ENCODE assay signal across 9 mouse cellular contexts in the genomic region with DNA sequence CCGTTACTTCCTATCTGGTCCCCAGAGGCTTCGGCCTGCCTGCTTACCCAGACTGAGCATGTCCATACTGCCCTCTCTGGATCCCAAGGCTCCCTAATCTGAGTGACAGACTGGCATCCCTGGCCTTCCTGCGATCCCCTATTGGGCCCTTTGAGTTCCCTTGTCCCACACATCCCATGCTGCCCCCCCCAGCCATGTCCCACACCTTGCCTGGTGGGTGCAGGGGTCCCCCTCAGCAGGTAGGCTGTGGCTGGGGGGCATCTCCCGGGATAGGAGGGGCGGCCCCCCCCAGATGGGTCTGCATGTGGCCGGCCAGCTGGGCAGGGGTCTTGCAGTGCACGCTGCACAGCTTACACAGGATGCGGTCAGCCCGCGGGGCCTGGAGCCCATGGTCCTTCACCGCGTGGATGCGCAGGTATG. TPM values are rescaled to one million over a fixed set of nuclear protein-coding genes. Genes with fewer than 3 reads are reported as not detected.
DNase-seq lines count a peak whose midpoint lies in the region; ATAC-seq lines count a peak whose summit lies in the region.
"Had no signal": no experiment of that assay in that cellular context is flagged by ENCODE, and none has a peak within 500 bp of the region (broad histone marks: within the 10 kb centered on the region; RNA-seq: fewer than 3 reads in every experiment).

No protein-coding gene starts in this region.

- peaks cover 71% of the 10 kb centered on the region for H3K4me1 ChIP-seq in heart, embryonic 13.5 days
- peaks cover 66% of the 10 kb centered on the region for H3K4me1 ChIP-seq in liver, embryonic 15.5 days (replicated peaks)

- WGBS in heart, embryonic 13.5 days = 81% methylated on average over 13 of the region's 13 CpGs
- 79% methylated on average over 13 of the region's 13 CpGs for WGBS in liver, embryonic 15.5 days (ENCODE audit: insufficient replicate concordance)

- H3K4me3 ChIP-seq in heart, embryonic 13.5 days = peak overlapping the region; percentile 94
- H3K4me3 ChIP-seq in liver, embryonic 15.5 days (replicated peaks) = peak overlapping the region; percentile 98

- H3K9ac ChIP-seq in heart, embryonic 13.5 days = peak overlapping the region; percentile 100
- H3K9ac ChIP-seq in liver, embryonic 15.5 days = peak overlapping the region; percentile 99

- peaks cover 41% of the 10 kb centered on the region for H3K36me3 ChIP-seq in heart, embryonic 13.5 days
- peaks cover 45% of the 10 kb centered on the region for H3K36me3 ChIP-seq in liver, embryonic 15.5 days (replicated peaks)

- peak overlapping the region; percentile 91 for H3K4me2 ChIP-seq in heart, embryonic 13.5 days
- peak overlapping the region; percentile 98 for H3K4me2 ChIP-seq in liver, embryonic 15.5 days

- H3K9me3 ChIP-seq in heart, embryonic 13.5 days = no peaks in the 10 kb centered on the region
- no peaks in the 10 kb centered on the region for H3K9me3 ChIP-seq in liver, embryonic 15.5 days (replicated peaks)

- H3K27ac ChIP-seq in heart, embryonic 13.5 days (replicated peaks) = 0 out of 2 replicates have a peak overlapping the region, but pooled peaks have one; percentile 5
- H3K27ac ChIP-seq in liver, embryonic 15.5 days (replicated peaks) = peak overlapping the region; percentile 97; the same call in 1 of the 2 replicates

- H3K27me3 ChIP-seq in heart, embryonic 13.5 days (replicated peaks) = no peaks in the 10 kb centered on the region
- no peaks in the 10 kb centered on the region for H3K27me3 ChIP-seq in liver, embryonic 15.5 days

- peak; percentile 24 for DNase-seq in layer of hippocampus, adult 11-12 months (ENCODE audit: low spot score)
- DNase-seq in layer of hippocampus, adult 18-20 months (ENCODE audit: low spot score in 2 of 2) = no peak
- DNase-seq in cerebellum, postnatal 14 days = peak; percentile 42 to 50
- no peak for DNase-seq in layer of hippocampus, postnatal 25 days (ENCODE audit: extremely low spot score in 1 of 2, low spot score in 1 of 2)
- DNase-seq in right cerebral cortex, postnatal 14 days = no peak

- no peak for ATAC-seq in heart, embryonic 13.5 days (ENCODE audit: extremely low read depth, insufficient number of reproducible peaks, low FRiP score, low TSS enrichment)
- ATAC-seq in liver, embryonic 15.5 days (ENCODE audit: insufficient read depth) = no peak
- ATAC-seq in CD4-positive, CD25-positive, alpha-beta regulatory T cell, adult 4 months = no peak

RNA-seq across cellular contexts. Expression of a gene that starts 2.3 kb away (rescaled TPM):
- 100 to 1,000 TPM; 246 to 261 TPM for total RNA-seq in layer of hippocampus, adult 18-20 months (2021)
- 1.6 TPM in 2 replicates for polyA plus RNA-seq in heart, embryonic 13.5 days (2015; fragmentation: Nextera tagmentation; extraction: Ambion mirVana)
- 0.13 and 0.56 TPM in 2 replicates for polyA plus RNA-seq in liver, embryonic 15.5 days (2015; fragmentation: Nextera tagmentation; extraction: Ambion mirVana)
- total RNA-seq in layer of hippocampus, postnatal 25 days (2021) = 100 to 1,000 TPM; 226 to 235 TPM
- polyA plus RNA-seq in CD4-positive, CD25-positive, alpha-beta regulatory T cell, adult 4 months (2017; shearing (Covaris generic)) = 1 to 10 TPM; 2.6 to 3.3 TPM
- total RNA-seq: liver, adult 2 months had no signal

RNA-seq across cellular contexts. Expression of a gene that starts 2.4 kb away (rescaled TPM):
- total RNA-seq in layer of hippocampus, adult 18-20 months (2021) = 10 to 100 TPM; 61.2 to 65.1 TPM
- polyA plus RNA-seq in heart, embryonic 13.5 days (2015; fragmentation: Nextera tagmentation; extraction: Ambion mirVana) = 13.8 and 25.7 TPM in 2 replicates
- polyA plus RNA-seq in liver, embryonic 15.5 days (2015; fragmentation: Nextera tagmentation; extraction: Ambion mirVana) = 3.6 and 4.0 TPM in 2 replicates
- 10 to 100 TPM; 51.0 to 57.8 TPM for total RNA-seq in layer of hippocampus, postnatal 25 days (2021)
- 10 to 100 TPM; 12.5 to 49.1 TPM for polyA plus RNA-seq in CD4-positive, CD25-positive, alpha-beta regulatory T cell, adult 4 months (2017; shearing (Covaris generic))

RNA-seq across cellular contexts. Expression of a gene that starts 3.6 kb away (rescaled TPM):
- total RNA-seq in layer of hippocampus, adult 18-20 months (2021) = 100 to 1,000 TPM; 238 to 241 TPM
- 31.0 and 34.5 TPM in 2 replicates for polyA plus RNA-seq in heart, embryonic 13.5 days (2015; fragmentation: Nextera tagmentation; extraction: Ambion mirVana)
- 38.1 and 45.7 TPM in 2 replicates for polyA plus RNA-seq in liver, embryonic 15.5 days (2015; fragmentation: Nextera tagmentation; extraction: Ambion mirVana)
- 100 to 1,000 TPM; 272 to 282 TPM for total RNA-seq in layer of hippocampus, postnatal 25 days (2021)
- 10 to 100 TPM; 14.5 to 18.4 TPM for polyA plus RNA-seq in CD4-positive, CD25-positive, alpha-beta regulatory T cell, adult 4 months (2017; shearing (Covaris generic))

RNA-seq across cellular contexts. Expression of a gene that starts 6.1 kb away (rescaled TPM):
- 10 to 100 TPM; 16.7 to 17.4 TPM for total RNA-seq in layer of hippocampus, adult 18-20 months (2021)
- 55.6 and 76.2 TPM in 2 replicates for polyA plus RNA-seq in heart, embryonic 13.5 days (2015; fragmentation: Nextera tagmentation; extraction: Ambion mirVana)
- polyA plus RNA-seq in liver, embryonic 15.5 days (2015; fragmentation: Nextera tagmentation; extraction: Ambion mirVana) = 32.8 and 39.1 TPM in 2 replicates
- 10 to 100 TPM; 20.5 to 27.7 TPM for total RNA-seq in layer of hippocampus, postnatal 25 days (2021)
- polyA plus RNA-seq in CD4-positive, CD25-positive, alpha-beta regulatory T cell, adult 4 months (2017; shearing (Covaris generic)) = 10 to 100 TPM; 49.2 to 70.1 TPM

RNA-seq across cellular contexts. Expression of a gene that starts 7.0 kb away (rescaled TPM):
- total RNA-seq in layer of hippocampus, adult 18-20 months (2021) = not detected
- 0.38 and 0.44 TPM in 2 replicates for polyA plus RNA-seq in heart, embryonic 13.5 days (2015; fragmentation: Nextera tagmentation; extraction: Ambion mirVana)
- polyA plus RNA-seq in liver, embryonic 15.5 days (2015; fragmentation: Nextera tagmentation; extraction: Ambion mirVana) = not detected in 2 replicates
- not detected for total RNA-seq in layer of hippocampus, postnatal 25 days (2021)
- polyA plus RNA-seq in CD4-positive, CD25-positive, alpha-beta regulatory T cell, adult 4 months (2017; shearing (Covaris generic)) = 1 to 10 TPM; 1.3 to 2.4 TPM

Comparison
In these comparisons a context has a peak if more than half of its experiments do, and no peak if none do; other contexts are left out.
1. DNase-seq: peak in layer of hippocampus, adult 11-12 months (single experiment) and cerebellum, postnatal 14 days (2 of 2); none in layer of hippocampus, adult 18-20 months (0 of 2), layer of hippocampus, postnatal 25 days (0 of 2) and right cerebral cortex, postnatal 14 days (single experiment).